Mouse (Mus musculus) erythroblast, embryonic 14.5 days (primary cell): ENCODE data around the gene Mpnd.

Experiments used
- GATA1 ChIP-seq: IDR thresholded peaks from 2 replicates; pipeline ENCODE4 v1.6.1; 2012; ENCODE audit warnings: low read length, inconsistent platforms, mixed read lengths
- TAL1 ChIP-seq: IDR thresholded peaks from 3 replicates; pipeline ENCODE4 v1.6.1; 2012; ENCODE audit warnings: low read length, inconsistent platforms, mixed read lengths

DNA sequence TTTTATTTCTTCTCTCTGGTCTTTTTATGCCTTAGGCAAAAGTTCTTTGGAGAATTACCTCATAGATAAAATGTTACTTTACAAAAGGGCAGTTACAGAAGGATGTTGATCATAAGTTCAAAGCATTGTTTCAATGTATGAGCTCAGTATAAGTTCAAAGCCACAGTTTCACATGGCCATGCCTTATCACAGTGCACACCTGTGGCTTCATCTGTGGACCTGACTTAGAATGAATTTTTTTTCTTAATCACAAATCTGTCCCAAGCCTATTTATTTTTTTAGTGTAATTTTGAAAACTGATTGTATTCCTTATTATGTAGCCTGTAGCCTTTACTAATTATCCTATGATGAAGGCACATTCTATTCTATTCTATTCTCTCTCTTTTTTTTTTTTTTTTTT lies 49.4 kb downstream of the Mpnd start:
- TF ChIP-seq GATA1: no peak
- no peak for TF ChIP-seq TAL1
